Mouse (Mus musculus) right cerebral cortex, postnatal 25 days (tissue): ENCODE data around the gene Vps41.

Source experiments
- DNase-seq: peaks from one replicate; pipeline ENCODE4 v3.0.0; 2022

Gene Vps41

DNA sequence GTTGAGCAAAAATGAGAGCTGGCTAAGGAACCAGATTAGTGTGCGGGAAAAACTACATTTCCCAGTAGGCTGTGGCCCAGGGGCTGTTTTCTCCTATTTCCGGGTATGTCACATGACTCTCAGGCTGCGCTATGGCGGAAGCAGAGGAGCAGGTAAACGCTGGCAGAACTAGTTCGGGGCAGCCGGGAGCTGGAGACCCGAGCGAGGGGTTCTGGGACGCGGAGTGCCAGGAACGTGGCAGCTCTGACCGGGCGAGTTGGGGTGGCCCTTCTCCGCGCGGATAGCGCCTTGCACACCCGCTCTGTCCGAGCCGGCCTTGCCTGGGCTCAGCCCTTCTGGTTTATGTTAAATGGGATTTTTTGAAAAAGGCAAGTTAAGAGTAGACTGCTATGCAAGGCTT is at the start of gene Vps41:
Gene Vps41 (plus strand): TSS at position 102 of the 400 bp plus-strand sequence.
- peak; percentile 83 for DNase-seq

DNA sequence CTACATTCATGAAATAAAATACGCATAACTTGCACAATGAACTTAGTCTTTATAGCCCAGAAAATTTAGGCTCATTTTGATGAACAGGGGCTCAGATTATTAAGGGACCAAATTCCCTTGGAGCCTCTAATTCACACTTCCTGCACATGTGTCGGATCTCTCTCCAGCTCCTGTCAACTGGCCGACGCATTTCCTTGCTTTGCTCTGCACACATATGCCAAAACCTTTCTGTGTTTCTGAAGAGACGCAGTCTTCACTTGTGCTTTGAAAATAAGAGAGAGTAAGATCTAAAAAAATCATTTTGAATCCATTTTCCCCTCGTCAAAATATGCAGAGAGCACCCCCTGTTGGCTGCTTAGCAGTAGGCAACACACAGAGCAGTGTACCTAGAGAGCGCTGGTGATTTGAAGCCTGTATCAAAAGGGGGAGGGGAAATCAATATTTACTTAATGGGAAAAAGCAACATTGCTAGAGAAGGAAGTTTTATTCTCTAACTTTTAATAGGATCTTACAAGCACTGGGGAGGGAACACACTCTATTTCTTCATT is 18.5 kb upstream of the Vps41 start:
- peak; percentile 55 for DNase-seq

- no peak for DNase-seq
Observed at GRCm38 (mm10) chr13:18711685-18712084, 5.4 kb upstream of the Vps41 start.

- no peak for DNase-seq
Observed at GRCm38 (mm10) chr13:18716707-18717106, 379 bp upstream of the Vps41 start.

- DNase-seq: no peak
Observed at GRCm38 (mm10) chr13:18718461-18718860, 1.4 kb downstream of the Vps41 start.

DNA sequence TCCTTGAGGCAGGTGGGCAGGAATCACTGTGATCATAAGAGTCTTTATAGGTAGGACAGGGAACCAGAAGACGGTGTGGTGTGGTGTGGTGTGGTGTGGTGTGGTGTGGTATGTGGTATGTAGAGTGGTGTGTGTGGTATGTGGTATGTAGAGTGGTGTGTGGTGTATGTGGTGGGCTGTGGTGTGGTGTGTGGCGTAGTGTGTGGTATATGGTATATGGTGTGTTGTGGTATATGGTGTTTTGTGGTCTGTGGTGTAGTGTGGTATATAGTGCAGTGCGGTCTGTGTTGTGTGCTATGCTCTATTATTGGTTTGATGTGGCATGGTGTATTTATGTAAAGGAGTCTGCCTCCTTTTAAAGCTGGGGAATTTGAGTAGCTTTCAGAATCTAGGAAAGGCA is 13.6 kb downstream of the Vps41 start:
- DNase-seq: no peak

DNA sequence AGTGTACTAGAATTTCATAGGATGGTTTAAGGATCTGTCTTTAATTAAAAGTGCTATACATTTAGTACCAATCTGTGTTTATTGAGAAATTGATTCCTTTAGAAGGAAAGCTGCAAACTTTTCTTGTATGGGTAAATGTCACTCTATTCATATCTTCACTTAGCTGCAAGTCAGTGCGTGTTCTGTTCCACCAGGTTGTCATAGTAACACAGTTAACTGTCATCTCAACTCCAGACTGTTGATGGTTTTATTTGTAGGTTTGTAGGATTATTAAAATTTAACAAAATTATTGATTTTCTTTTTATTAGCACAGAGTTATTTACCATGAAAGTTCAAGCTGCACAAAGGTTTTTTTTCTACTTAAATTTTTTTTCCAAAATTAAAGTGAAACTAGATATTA is 19.5 kb downstream of the Vps41 start:
- DNase-seq: no peak

- DNase-seq: peak; percentile 65
Observed at GRCm38 (mm10) chr13:18743575-18744265, 26.6 kb downstream of the Vps41 start.

DNA sequence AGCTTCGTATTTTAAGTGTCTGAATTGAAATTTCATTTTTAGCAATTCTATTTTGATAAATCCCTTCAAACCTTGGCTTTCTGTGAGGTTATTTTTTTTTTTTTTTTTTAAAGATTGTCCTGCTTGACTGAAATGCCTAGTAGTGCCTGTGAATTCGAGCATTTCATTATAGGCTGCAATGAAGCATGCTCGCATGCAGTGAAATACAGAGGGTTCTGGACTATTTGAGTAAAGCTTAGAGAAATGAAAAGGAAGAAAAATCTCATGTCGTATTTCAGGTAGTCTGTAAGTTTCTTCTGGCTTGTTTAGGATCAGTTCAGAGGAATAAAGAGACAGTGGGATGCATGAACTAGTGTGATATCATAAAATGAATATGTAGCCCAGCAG is 27.2 kb downstream of the Vps41 start:
- no peak for DNase-seq

GRCm38 (mm10) chr13:18757958-18758357 is 40.9 kb downstream of the Vps41 start:
- no peak for DNase-seq

DNA sequence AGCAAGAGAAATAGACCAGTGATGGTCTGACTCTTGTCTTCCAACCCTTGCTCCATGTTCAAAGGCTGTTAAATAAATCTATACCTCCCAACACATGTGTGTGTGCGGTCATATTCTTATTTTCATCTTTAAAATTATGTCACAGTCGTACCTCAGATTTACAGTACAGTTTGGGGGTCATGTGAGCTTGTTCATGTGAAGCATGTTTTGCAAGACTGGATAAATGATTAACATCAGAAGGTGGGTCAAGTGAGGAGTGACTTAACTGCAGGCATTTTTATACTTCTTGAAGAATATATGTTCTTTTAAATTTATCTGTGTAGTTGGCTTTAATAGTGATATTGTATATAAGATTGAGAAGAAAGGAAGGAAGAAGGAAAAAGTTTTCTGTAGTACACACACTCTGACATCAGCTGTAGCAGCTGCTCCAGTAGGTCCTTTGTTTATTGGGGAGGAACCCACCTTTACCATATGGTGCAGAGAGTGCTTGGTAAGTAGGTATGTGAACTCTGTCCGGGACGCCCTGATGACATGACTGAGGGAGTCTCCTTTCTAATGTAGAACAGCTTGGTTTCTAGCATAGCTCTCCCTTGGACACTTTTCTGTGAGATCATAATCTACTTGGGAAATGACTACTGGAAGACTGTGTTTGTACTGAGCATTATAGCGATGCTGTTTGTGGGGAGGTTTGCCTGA is 42.4 kb downstream of the Vps41 start:
- DNase-seq: no peak

- DNase-seq: no peak
Observed at GRCm38 (mm10) chr13:18761452-18761851, 44.4 kb downstream of the Vps41 start.

GRCm38 (mm10) chr13:18767893-18768292 is 50.8 kb downstream of the Vps41 start:
- no peak for DNase-seq

DNA sequence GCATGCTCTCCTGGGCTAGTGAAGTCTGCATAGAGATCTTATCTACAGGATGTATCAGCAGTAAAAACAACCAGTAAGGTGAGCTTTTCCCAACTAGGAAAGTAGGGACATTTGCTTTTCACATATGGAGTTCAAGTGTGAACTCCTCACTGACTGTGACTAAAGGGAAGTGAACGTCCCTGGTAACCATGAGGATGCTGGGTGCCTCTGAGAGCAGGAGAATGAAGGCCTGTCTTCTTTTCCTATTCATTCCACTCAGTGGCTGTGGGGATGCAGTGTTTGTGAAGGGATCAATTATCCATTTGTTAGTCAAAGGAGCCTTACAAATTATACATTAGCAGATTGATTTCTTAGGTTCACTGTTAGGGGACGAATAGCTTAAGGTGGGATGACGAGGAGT is 51.4 kb downstream of the Vps41 start:
- DNase-seq: no peak

GRCm38 (mm10) chr13:18773437-18774198 is 56.5 kb downstream of the Vps41 start:
- DNase-seq: no peak

DNA sequence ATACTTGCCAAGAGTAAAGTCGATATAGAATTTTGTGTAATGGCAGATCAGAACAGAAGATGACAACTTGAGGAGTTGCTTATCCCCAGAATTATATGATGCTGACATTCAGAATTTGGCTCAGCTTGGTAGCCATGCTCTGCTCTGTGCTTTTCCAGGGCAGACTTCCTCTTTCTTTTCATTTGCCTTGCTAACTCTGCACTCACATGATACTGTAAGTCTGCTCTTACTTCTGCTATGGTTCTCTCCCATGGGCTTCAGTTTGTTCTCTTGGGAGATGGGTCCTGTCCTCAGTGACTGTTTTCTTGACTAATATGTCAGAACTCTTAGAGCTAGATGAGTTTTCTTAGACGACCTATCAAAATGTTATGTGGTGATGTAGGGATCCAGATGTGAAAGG is 64.2 kb downstream of the Vps41 start:
- no peak for DNase-seq

DNA sequence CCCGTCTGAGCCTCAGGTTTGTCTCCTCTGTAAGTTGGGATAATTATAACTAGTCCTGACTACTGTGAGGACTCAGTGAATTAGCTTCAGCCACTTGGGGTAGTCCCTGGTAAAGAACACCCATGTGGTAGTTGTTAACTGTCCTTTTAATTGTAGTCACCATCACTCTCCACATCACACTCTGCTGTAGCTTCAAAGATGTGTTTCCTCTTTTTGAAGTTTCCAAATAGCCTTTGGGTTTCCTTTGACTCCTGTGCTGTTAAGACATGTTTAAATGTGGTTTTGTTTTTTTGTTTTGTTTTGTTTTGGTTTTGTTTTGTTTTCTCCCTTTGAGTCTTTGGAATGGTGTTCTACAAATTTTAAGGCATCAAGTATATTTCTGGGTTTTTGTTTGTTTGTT is 68.6 kb downstream of the Vps41 start:
- no peak for DNase-seq

GRCm38 (mm10) chr13:18788040-18788439 is 71.0 kb downstream of the Vps41 start:
- DNase-seq: no peak

DNA sequence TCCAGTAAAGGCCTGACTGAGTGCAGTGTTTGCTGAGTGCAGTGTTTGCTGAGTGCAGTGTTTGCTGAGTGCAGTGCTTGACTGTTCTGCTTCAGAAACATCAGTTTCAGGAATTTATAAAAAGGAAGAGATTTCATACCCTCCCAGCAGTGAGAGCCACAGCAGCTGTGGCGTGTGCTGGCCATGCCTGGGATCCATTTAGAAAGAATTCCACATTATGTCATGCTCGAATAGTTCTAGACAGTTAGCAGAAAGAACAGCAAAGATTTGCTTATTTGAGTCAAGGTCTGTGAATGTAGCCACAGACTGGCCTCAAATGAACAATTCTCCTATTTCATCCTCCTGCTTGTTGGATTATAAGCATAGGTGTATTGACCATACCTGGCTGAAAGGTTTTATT is 71.6 kb downstream of the Vps41 start:
- no peak for DNase-seq

DNA sequence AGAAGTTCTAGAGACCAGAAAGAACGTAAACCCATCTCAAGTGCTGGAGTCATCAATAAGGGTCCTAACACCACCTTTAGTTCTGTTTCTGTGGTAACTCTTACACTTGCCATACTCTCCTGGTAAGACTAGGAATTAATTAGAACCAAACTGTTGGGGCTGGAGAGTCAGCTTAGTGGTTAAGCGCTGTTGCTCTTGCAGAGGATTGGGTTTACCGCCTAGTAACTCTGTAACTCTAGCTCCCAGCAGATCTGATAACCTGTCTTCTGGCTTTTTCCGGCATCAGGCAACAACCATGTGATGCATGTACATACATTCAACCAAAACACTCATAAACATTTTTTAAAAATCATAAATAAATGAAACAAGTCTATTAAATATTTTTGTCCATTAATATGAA is 72.6 kb downstream of the Vps41 start:
- DNase-seq: no peak

GRCm38 (mm10) chr13:18790086-18790485 is 73.0 kb downstream of the Vps41 start:
- DNase-seq: no peak

GRCm38 (mm10) chr13:18791314-18791713 is 74.2 kb downstream of the Vps41 start:
- DNase-seq: no peak

- DNase-seq: no peak
Observed at GRCm38 (mm10) chr13:18791724-18792123, 74.6 kb downstream of the Vps41 start.

- no peak for DNase-seq
Observed at GRCm38 (mm10) chr13:18794454-18794853, 77.4 kb downstream of the Vps41 start.
